ENCODE assay signal across 20 mouse cellular contexts in the genomic region with DNA sequence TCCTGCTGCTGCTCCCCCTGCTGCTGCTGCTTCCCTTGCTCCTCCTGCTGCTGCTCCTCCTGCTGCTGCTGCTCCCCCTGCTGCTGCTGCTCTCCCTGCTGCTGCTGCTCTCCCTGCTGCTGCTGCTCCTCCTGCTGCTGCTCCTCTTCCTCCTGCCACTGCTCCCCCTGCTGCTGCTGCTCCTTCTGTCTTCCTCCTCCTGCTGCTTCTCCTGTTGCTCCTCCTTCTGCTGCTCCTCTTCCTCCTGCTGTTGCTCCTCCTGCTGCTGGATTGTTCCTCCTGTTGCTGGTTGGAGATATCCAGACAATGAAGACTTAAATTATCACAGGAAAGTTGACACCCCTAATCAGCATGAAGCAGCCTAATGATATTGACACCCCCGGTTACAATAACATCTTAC.
DNase-seq lines count a peak whose midpoint lies in the region; ATAC-seq and TF ChIP-seq lines count a peak whose summit lies in the region.
"Had no signal": no experiment of that assay in that cellular context is flagged by ENCODE, and none has a peak within 500 bp of the region (broad histone marks: within the 10 kb centered on the region; RNA-seq: fewer than 3 reads in every experiment).

No protein-coding gene starts in this region.

- no peaks in the 10 kb centered on the region for H3K36me3 ChIP-seq in forebrain, embryonic 10.5 days (replicated peaks)
- H3K36me3 ChIP-seq in forebrain, embryonic 15.5 days, result no peaks in the 10 kb centered on the region
- no peaks in the 10 kb centered on the region for H3K36me3 ChIP-seq in intestine, embryonic 14.5 days (ENCODE audit: control insufficient read depth, insufficient read depth, low read length)
- no peaks in the 10 kb centered on the region for H3K36me3 ChIP-seq in intestine, embryonic 16.5 days (ENCODE audit: control insufficient read depth, insufficient read depth, low read length)
- no peaks in the 10 kb centered on the region for H3K36me3 ChIP-seq in liver, postnatal 0 days (replicated peaks; ENCODE audit: insufficient read depth, low read length)
- H3K36me3 ChIP-seq: embryonic facial prominence, embryonic 13.5 days; hindbrain, embryonic 13.5 days; midbrain, embryonic 13.5 days had no signal

- TF ChIP-seq EP300 in liver, postnatal 0 days (IDR thresholded peaks at IDR 0.05; ENCODE audit: low read depth), result no peak

- peak overlapping the region; percentile 48; the same call in 1 of the 2 replicates for H3K27ac ChIP-seq in forebrain, embryonic 10.5 days
- H3K27ac ChIP-seq in forebrain, embryonic 15.5 days (replicated peaks), result no peak overlapping the region
- H3K27ac ChIP-seq in intestine, embryonic 14.5 days (ENCODE audit: low read depth), result peak overlapping the region; percentile 7; the same call in 1 of the 2 replicates
- H3K27ac ChIP-seq in intestine, embryonic 16.5 days (ENCODE audit: low read length), result no peak overlapping the region
- H3K27ac ChIP-seq in liver, postnatal 0 days (ENCODE audit: low read depth), result no peak overlapping the region
- H3K27ac ChIP-seq: embryonic facial prominence, embryonic 13.5 days; hindbrain, embryonic 13.5 days; kidney, postnatal 0 days; midbrain, embryonic 13.5 days had no signal

- H3K4me2 ChIP-seq in forebrain, embryonic 15.5 days (replicated peaks), result no peak overlapping the region
- no peak overlapping the region for H3K4me2 ChIP-seq in intestine, embryonic 14.5 days (ENCODE audit: low read length)
- H3K4me2 ChIP-seq in intestine, embryonic 16.5 days (ENCODE audit: low read depth, low read length), result no peak overlapping the region
- no peak overlapping the region for H3K4me2 ChIP-seq in liver, postnatal 0 days (ENCODE audit: low read depth, low read length)
- H3K4me2 ChIP-seq: embryonic facial prominence, embryonic 13.5 days; hindbrain, embryonic 13.5 days; midbrain, embryonic 13.5 days had no signal

- no peak overlapping the region for H3K4me3 ChIP-seq in forebrain, embryonic 10.5 days
- H3K4me3 ChIP-seq in forebrain, embryonic 15.5 days, result no peak overlapping the region
- H3K4me3 ChIP-seq in intestine, embryonic 14.5 days (ENCODE audit: low read depth, low read length), result no peak overlapping the region
- no peak overlapping the region for H3K4me3 ChIP-seq in intestine, embryonic 16.5 days (ENCODE audit: low read length)
- no peak overlapping the region for H3K4me3 ChIP-seq in liver, postnatal 0 days (ENCODE audit: low read depth, low read length)
- H3K4me3 ChIP-seq: embryonic facial prominence, embryonic 13.5 days; hindbrain, embryonic 13.5 days; midbrain, embryonic 13.5 days; myocyte had no signal

- 84% methylated on average over 1 of the region's 1 CpGs for whole genome bisulfite sequencing in forebrain, embryonic 10.5 days
- WGBS in forebrain, embryonic 15.5 days, result 83% methylated on average over 1 of the region's 1 CpGs
- WGBS in intestine, embryonic 14.5 days, result 65% methylated on average over 1 of the region's 1 CpGs
- 80% methylated on average over 1 of the region's 1 CpGs for WGBS in intestine, embryonic 16.5 days
- WGBS in liver, postnatal 0 days (ENCODE audit: insufficient replicate concordance), result 50% methylated on average over 1 of the region's 1 CpGs

- no peak overlapping the region for H3K9ac ChIP-seq in forebrain, embryonic 15.5 days (replicated peaks)
- H3K9ac ChIP-seq in intestine, embryonic 14.5 days (ENCODE audit: low read length), result no peak overlapping the region
- no peak overlapping the region for H3K9ac ChIP-seq in intestine, embryonic 16.5 days (ENCODE audit: low read depth, low read length)
- no peak overlapping the region for H3K9ac ChIP-seq in liver, postnatal 0 days (replicated peaks)
- H3K9ac ChIP-seq: embryonic facial prominence, embryonic 13.5 days; hindbrain, embryonic 13.5 days; midbrain, embryonic 13.5 days had no signal

- no peak for DNase-seq in forebrain, embryonic 10.5 days (ENCODE audit: extremely low spot score, low spot score)
- DNase-seq in intestine, embryonic 14.5 days (ENCODE audit: low spot score), result no peak
- DNase-seq in brain, embryonic 14.5 days (ENCODE audit: low read depth), result peak; percentile 24
- no peak for DNase-seq in liver, postnatal 0 days
- no peak for DNase-seq in cerebellum, postnatal 36 days
- no peak for DNase-seq in cerebellum, adult 11-12 months
- DNase-seq: adrenal gland, postnatal 14 days; cerebellum, adult 8-10 months; lung, postnatal 36 days; thymus, postnatal 14 days had no signal

- no peak for ATAC-seq in forebrain, embryonic 15.5 days (replicated peaks)
- no peak for ATAC-seq in intestine, embryonic 14.5 days (replicated peaks; ENCODE audit: low FRiP score, low TSS enrichment, low read depth)
- ATAC-seq in intestine, embryonic 16.5 days, result no peak
- ATAC-seq in liver, postnatal 0 days, result no peak
- ATAC-seq: CD4-positive, CD25-positive, alpha-beta regulatory T cell, adult 4 months; forebrain, embryonic 16.5 days; intestine, postnatal 0 days; midbrain, embryonic 13.5 days had no signal

- H3K4me1 ChIP-seq in forebrain, embryonic 10.5 days, result peaks cover 6% of the 10 kb centered on the region
- H3K4me1 ChIP-seq in forebrain, embryonic 15.5 days, result no peaks in the 10 kb centered on the region
- H3K4me1 ChIP-seq in intestine, embryonic 14.5 days (replicated peaks; ENCODE audit: control insufficient read depth, insufficient read depth, low read length), result peaks cover 4% of the 10 kb centered on the region; the same call in 1 of the 2 replicates
- H3K4me1 ChIP-seq in intestine, embryonic 16.5 days (ENCODE audit: control insufficient read depth, insufficient read depth, low read length), result no peaks in the 10 kb centered on the region; the same call in 1 of the 2 replicates
- no peaks in the 10 kb centered on the region for H3K4me1 ChIP-seq in liver, postnatal 0 days (ENCODE audit: insufficient read depth)
- H3K4me1 ChIP-seq: embryonic facial prominence, embryonic 13.5 days; hindbrain, embryonic 13.5 days; midbrain, embryonic 13.5 days had no signal

- H3K9me3 ChIP-seq in forebrain, embryonic 10.5 days, result no peaks in the 10 kb centered on the region
- no peaks in the 10 kb centered on the region for H3K9me3 ChIP-seq in forebrain, embryonic 15.5 days
- H3K9me3 ChIP-seq in intestine, embryonic 14.5 days (ENCODE audit: control insufficient read depth, low read length), result no peaks in the 10 kb centered on the region
- H3K9me3 ChIP-seq in intestine, embryonic 16.5 days (ENCODE audit: control insufficient read depth, low read length), result no peaks in the 10 kb centered on the region
- no peaks in the 10 kb centered on the region for H3K9me3 ChIP-seq in liver, postnatal 0 days (ENCODE audit: low read length)
- H3K9me3 ChIP-seq: embryonic facial prominence, embryonic 13.5 days; hindbrain, embryonic 13.5 days; midbrain, embryonic 13.5 days had no signal

- TF ChIP-seq POLR2A in brain, embryonic 14.5 days (IDR thresholded peaks at IDR 0.05; ENCODE audit: borderline replicate concordance, extremely low read depth, insufficient read depth, insufficient read length, poor library complexity, severe bottlenecking), result no peak

- peaks cover 6% of the 10 kb centered on the region; the same call in 1 of the 2 replicates for H3K27me3 ChIP-seq in forebrain, embryonic 10.5 days (ENCODE audit: poor library complexity, severe bottlenecking)
- no peaks in the 10 kb centered on the region for H3K27me3 ChIP-seq in forebrain, embryonic 15.5 days
- no peaks in the 10 kb centered on the region for H3K27me3 ChIP-seq in intestine, embryonic 14.5 days (replicated peaks; ENCODE audit: control insufficient read depth, insufficient read depth, low read length)
- H3K27me3 ChIP-seq in intestine, embryonic 16.5 days (replicated peaks; ENCODE audit: control insufficient read depth, insufficient read depth, low read length), result no peaks in the 10 kb centered on the region
- no peaks in the 10 kb centered on the region for H3K27me3 ChIP-seq in liver, postnatal 0 days (ENCODE audit: insufficient read depth, low read length)
- H3K27me3 ChIP-seq: hindbrain, embryonic 13.5 days; midbrain, embryonic 13.5 days had no signal

- TF ChIP-seq CTCF in brain, embryonic 14.5 days (IDR thresholded peaks at IDR 0.05; ENCODE audit: borderline replicate concordance, extremely low read depth, insufficient read depth, insufficient read length), result no peak
- TF ChIP-seq CTCF in liver, postnatal 0 days (IDR thresholded peaks at IDR 0.05; ENCODE audit: low read depth), result 0 out of 2 replicates have a peak, but pooled peaks have one; percentile 2

Comparison
In these comparisons a context has a peak if more than half of its experiments do, and no peak if none do; other contexts are left out.
1. H3K27ac ChIP-seq: peak in forebrain, embryonic 10.5 days (single experiment) and intestine, embryonic 14.5 days (single experiment); none in forebrain, embryonic 15.5 days (single experiment), intestine, embryonic 16.5 days (single experiment) and liver, postnatal 0 days (single experiment).